Mouse (Mus musculus) C2C12 (cell line): ENCODE measurements around the gene Lhx2.

Source experiments
- CEBPB ChIP-seq: IDR thresholded peaks from one replicate; pipeline ENCODE4 v1.6.1; 2011; ENCODE audit warnings: low read depth, mild to moderate bottlenecking, control low read depth, moderate library complexity
- CTCF ChIP-seq: IDR thresholded peaks from one replicate; pipeline ENCODE4 v1.5.1; 2011; ENCODE audit not compliant: control insufficient read depth, insufficient read depth, insufficient read length
- FOSL1 ChIP-seq: IDR thresholded peaks from one replicate; pipeline ENCODE4 v1.8.0; 2011; ENCODE audit warnings: mild to moderate bottlenecking, low read length; ENCODE audit not compliant: poor library complexity, insufficient read depth, severe bottlenecking
- MAX ChIP-seq: IDR thresholded peaks from one replicate; pipeline ENCODE4 v1.6.1; 2011; ENCODE audit warnings: mild to moderate bottlenecking, control low read depth
- MYOD1 ChIP-seq: IDR thresholded peaks from one replicate; pipeline ENCODE4 v1.6.1; 2011; ENCODE audit warnings: low read depth; ENCODE audit not compliant: control insufficient read depth, insufficient read length
- MYOG ChIP-seq: IDR thresholded peaks from one replicate; pipeline ENCODE4 v1.6.1; 2011; ENCODE audit not compliant: control insufficient read depth, insufficient read length; ENCODE audit errors: extremely low read depth
- USF1 ChIP-seq: IDR thresholded peaks from one replicate; pipeline ENCODE4 v1.6.1; 2011; ENCODE audit warnings: low read depth, mild to moderate bottlenecking, control low read depth, moderate library complexity

- TF ChIP-seq MYOG: no peak
- TF ChIP-seq CTCF: no peak
- TF ChIP-seq USF1: no peak
- no peak for TF ChIP-seq MAX
- TF ChIP-seq MYOD1: no peak
- no peak for TF ChIP-seq CEBPB
- no peak for TF ChIP-seq FOSL1
These were observed 38.2 kb downstream of the Lhx2 start for GRCm38 (mm10) chr2:38377254-38377653.
